In the genomic region with DNA sequence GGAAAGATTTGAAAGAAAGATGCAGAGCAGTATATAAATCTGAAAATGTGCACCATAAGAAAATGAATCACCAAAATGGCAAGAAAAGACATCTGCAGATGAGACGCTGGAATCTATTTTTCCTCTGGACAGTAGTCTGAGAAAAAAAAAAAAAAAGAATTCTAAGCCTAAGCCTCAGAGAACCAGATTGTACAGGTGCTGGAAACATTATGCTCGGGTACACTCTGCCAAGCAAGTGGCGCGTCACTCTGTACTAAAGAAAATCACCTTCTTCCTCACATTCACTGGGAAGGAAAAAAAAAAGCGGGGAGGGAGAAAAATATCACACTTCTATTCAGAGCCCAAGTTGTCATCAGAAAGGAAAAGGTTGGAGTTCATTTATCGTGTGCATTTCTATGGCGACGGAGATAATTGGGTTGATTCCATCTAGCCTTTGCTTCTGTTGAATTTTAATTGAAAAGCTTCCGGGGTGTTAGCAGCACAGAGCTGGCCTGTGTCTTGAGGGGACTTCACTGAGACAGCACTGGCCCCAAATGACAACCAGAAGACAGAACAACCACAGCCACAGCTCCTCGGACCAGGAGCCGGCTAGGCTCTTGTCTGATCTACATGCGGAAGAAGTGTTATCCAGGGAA, we compare ENCODE assay signal across 16 mouse cellular contexts.
DNase-seq lines count a peak whose midpoint lies in the region; ATAC-seq lines count a peak whose summit lies in the region.
"Had no signal": no experiment of that assay in that cellular context is flagged by ENCODE, and none has a peak within 500 bp of the region (broad histone marks: within the 10 kb centered on the region; RNA-seq: fewer than 3 reads in every experiment).

No protein-coding gene starts in this region.

- 54% methylated on average over 12 of the region's 12 CpGs for WGBS in midbrain, embryonic 13.5 days

- H3K27ac ChIP-seq in midbrain, embryonic 13.5 days, result peak overlapping the region; percentile 65
- H3K27ac ChIP-seq: embryonic facial prominence, embryonic 12.5 days; heart, embryonic 13.5 days; limb, embryonic 15.5 days; neural tube, embryonic 12.5 days had no signal

- H3K36me3 ChIP-seq in midbrain, embryonic 13.5 days, result no peaks in the 10 kb centered on the region
- H3K36me3 ChIP-seq: embryonic facial prominence, embryonic 12.5 days; heart, embryonic 13.5 days; limb, embryonic 15.5 days; neural tube, embryonic 12.5 days had no signal

- H3K4me2 ChIP-seq in midbrain, embryonic 13.5 days (replicated peaks), result peak overlapping the region; percentile 11; the same call in 1 of the 2 replicates
- H3K4me2 ChIP-seq: embryonic facial prominence, embryonic 12.5 days; heart, embryonic 13.5 days; limb, embryonic 15.5 days; neural tube, embryonic 12.5 days had no signal

- H3K4me3 ChIP-seq in midbrain, embryonic 13.5 days (replicated peaks), result no peak overlapping the region
- H3K4me3 ChIP-seq: embryonic facial prominence, embryonic 12.5 days; heart, embryonic 13.5 days; limb, embryonic 15.5 days; neural tube, embryonic 12.5 days had no signal

- H3K27me3 ChIP-seq in midbrain, embryonic 13.5 days, result no peaks in the 10 kb centered on the region
- H3K27me3 ChIP-seq: embryonic facial prominence, embryonic 12.5 days; heart, embryonic 13.5 days; limb, embryonic 15.5 days; neural tube, embryonic 12.5 days had no signal

- H3K9me3 ChIP-seq in midbrain, embryonic 13.5 days, result no peaks in the 10 kb centered on the region
- H3K9me3 ChIP-seq: embryonic facial prominence, embryonic 12.5 days; heart, embryonic 13.5 days; limb, embryonic 15.5 days; neural tube, embryonic 12.5 days had no signal

- peak; percentile 15 for DNase-seq in layer of hippocampus, adult 11-12 months (ENCODE audit: low spot score)
- no peak for DNase-seq in layer of hippocampus, adult 8-10 months (ENCODE audit: low spot score in 2 of 2)
- peak; percentile 21 for DNase-seq in right cerebral cortex, postnatal 25 days
- DNase-seq in right cerebral cortex, postnatal 10 days (ENCODE audit: low spot score in 2 of 2), result no peak
- no peak for DNase-seq in thymus, postnatal 0 days (ENCODE audit: low spot score)
- DNase-seq in spleen, adult 12 weeks (ENCODE audit: low spot score), result no peak
- DNase-seq: cerebellum, adult 11-12 months; kidney, adult 11 months; kidney, postnatal 14 days; liver, postnatal 0 days; lung, postnatal 36 days had no signal

- no peak overlapping the region for H3K9ac ChIP-seq in midbrain, embryonic 13.5 days (replicated peaks)
- H3K9ac ChIP-seq: embryonic facial prominence, embryonic 12.5 days; heart, embryonic 13.5 days; limb, embryonic 15.5 days; liver, postnatal 0 days; neural tube, embryonic 12.5 days had no signal

- ATAC-seq in midbrain, embryonic 13.5 days, result peak; percentile 45; the same call in 1 of the 2 replicates
- ATAC-seq: liver, postnatal 0 days had no signal

- peaks cover 20% of the 10 kb centered on the region for H3K4me1 ChIP-seq in midbrain, embryonic 13.5 days (replicated peaks)
- H3K4me1 ChIP-seq: embryonic facial prominence, embryonic 12.5 days; limb, embryonic 15.5 days; neural tube, embryonic 12.5 days had no signal

Comparison
In these comparisons a context has a peak if more than half of its experiments do, and no peak if none do; other contexts are left out.
1. DNase-seq: peak in layer of hippocampus, adult 11-12 months (single experiment) and right cerebral cortex, postnatal 25 days (single experiment); none in layer of hippocampus, adult 8-10 months (0 of 2), right cerebral cortex, postnatal 10 days (0 of 2), thymus, postnatal 0 days (single experiment) and spleen, adult 12 weeks (single experiment).